Mouse (Mus musculus): Measurements from ENCODE around the gene Tspyl1. TPM values are rescaled to one million over a fixed set of nuclear protein-coding genes. Genes with fewer than 3 reads are reported as not detected.

Gene Tspyl1
- polyA plus RNA-seq, 1 experiment: 2.7 TPM

GRCm38 (mm10) chr10:34317217-34317606, 35.2 kb downstream of the Tspyl1 start:
- H3K9me3 ChIP-seq (ENCODE audit: control insufficient read depth, low read length): no peaks in the 10 kb centered on the region
- TF ChIP-seq TAL1 (IDR thresholded peaks at IDR 0.05; ENCODE audit: low read length) (no peak), GATA1 (IDR thresholded peaks at IDR 0.05; ENCODE audit: low read length) (no peak)
- no peak overlapping the region for H3K4me3 ChIP-seq (replicated peaks)
- H3K27me3 ChIP-seq (ENCODE audit: control insufficient read depth): no peaks in the 10 kb centered on the region
- peaks cover 3% of the 10 kb centered on the region; the same call in 1 of the 2 replicates for H3K4me1 ChIP-seq (ENCODE audit: control insufficient read depth)
- H3K36me3 ChIP-seq (ENCODE audit: control insufficient read depth): peaks cover 2% of the 10 kb centered on the region; the same call in 1 of the 2 replicates

GRCm38 (mm10) chr10:34320809-34321208, 38.8 kb downstream of the Tspyl1 start:
- TF ChIP-seq GATA1 (IDR thresholded peaks at IDR 0.05; ENCODE audit: low read length): no peak
- no peak for TF ChIP-seq TAL1 (IDR thresholded peaks at IDR 0.05; ENCODE audit: low read length)
- no peaks in the 10 kb centered on the region for H3K9me3 ChIP-seq (ENCODE audit: control insufficient read depth, low read length)
- no peaks in the 10 kb centered on the region for H3K27me3 ChIP-seq (ENCODE audit: control insufficient read depth)
- no peak overlapping the region for H3K4me3 ChIP-seq (replicated peaks)
- H3K36me3 ChIP-seq (ENCODE audit: control insufficient read depth): no peaks in the 10 kb centered on the region; the same call in 1 of the 2 replicates
- H3K4me1 ChIP-seq (ENCODE audit: control insufficient read depth): peaks cover 3% of the 10 kb centered on the region; the same call in 1 of the 2 replicates

GRCm38 (mm10) chr10:34326701-34327100, 44.7 kb downstream of the Tspyl1 start:
- TF ChIP-seq GATA1 (IDR thresholded peaks at IDR 0.05; ENCODE audit: low read length): no peak
- no peak for TF ChIP-seq TAL1 (IDR thresholded peaks at IDR 0.05; ENCODE audit: low read length)

GRCm38 (mm10) chr10:34327144-34327543, 45.2 kb downstream of the Tspyl1 start:
- Histone ChIP-seq H3K27me3 (ENCODE audit: control insufficient read depth) (no peaks in the 10 kb centered on the region), H3K9me3 (ENCODE audit: control insufficient read depth, low read length) (no peaks in the 10 kb centered on the region)
- TF ChIP-seq GATA1 (IDR thresholded peaks at IDR 0.05; ENCODE audit: low read length): no peak
- TF ChIP-seq TAL1 (IDR thresholded peaks at IDR 0.05; ENCODE audit: low read length): no peak

More at GRCm38 (mm10) chr10:34326701-34327100, 44.7 kb downstream of the Tspyl1 start:
- no peak overlapping the region for H3K4me3 ChIP-seq (replicated peaks)
- no peaks in the 10 kb centered on the region; the same call in 1 of the 2 replicates for H3K36me3 ChIP-seq (ENCODE audit: control insufficient read depth)
- H3K27me3 ChIP-seq (ENCODE audit: control insufficient read depth): no peaks in the 10 kb centered on the region
- no peaks in the 10 kb centered on the region for H3K9me3 ChIP-seq (ENCODE audit: control insufficient read depth, low read length)
- H3K4me1 ChIP-seq (ENCODE audit: control insufficient read depth): no peaks in the 10 kb centered on the region

GRCm38 (mm10) chr10:34328310-34328709, 46.3 kb downstream of the Tspyl1 start:
- Histone ChIP-seq H3K36me3 (ENCODE audit: control insufficient read depth) (no peaks in the 10 kb centered on the region), H3K27me3 (ENCODE audit: control insufficient read depth) (no peaks in the 10 kb centered on the region), H3K9me3 (ENCODE audit: control insufficient read depth, low read length) (no peaks in the 10 kb centered on the region), H3K4me1 (ENCODE audit: control insufficient read depth) (no peaks in the 10 kb centered on the region), H3K4me3 (replicated peaks) (no peak overlapping the region)
- TF ChIP-seq TAL1 (IDR thresholded peaks at IDR 0.05; ENCODE audit: low read length) (no peak), GATA1 (IDR thresholded peaks at IDR 0.05; ENCODE audit: low read length) (no peak)

More at GRCm38 (mm10) chr10:34327144-34327543, 45.2 kb downstream of the Tspyl1 start:
- Histone ChIP-seq H3K36me3 (ENCODE audit: control insufficient read depth) (no peaks in the 10 kb centered on the region), H3K4me3 (replicated peaks) (no peak overlapping the region), H3K4me1 (ENCODE audit: control insufficient read depth) (no peaks in the 10 kb centered on the region)

Other genes starting within 250 kb of the Tspyl1 start
- not detected in 2 replicates for gene Trappc3l, start 244.6 kb upstream of the Tspyl1 start, polyA plus RNA-seq (2012)
- gene Calhm4, start 237.9 kb upstream of the Tspyl1 start, polyA plus RNA-seq (2012): not detected in 2 replicates
- not detected in 2 replicates for gene Calhm5, start 185.7 kb upstream of the Tspyl1 start, polyA plus RNA-seq (2012)
- gene Calhm6, start 154.2 kb upstream of the Tspyl1 start, polyA plus RNA-seq (2012): 0.05 TPM in 1 of 2 replicates, not detected in the other
- 0.02 TPM in 1 of 2 replicates, not detected in the other for gene Dse, start 74.5 kb upstream of the Tspyl1 start, polyA plus RNA-seq (2012)
- 0.03 TPM in 1 of 2 replicates, not detected in the other for gene Tspyl4, start 15.3 kb downstream of the Tspyl1 start, polyA plus RNA-seq (2012)
- gene Col10a1, start 107.8 kb downstream of the Tspyl1 start, polyA plus RNA-seq (2012): not detected in 2 replicates
- gene Nt5dc1, start 136.4 kb downstream of the Tspyl1 start, polyA plus RNA-seq (2012): 0.14 and 0.17 TPM in 2 replicates
- not detected in 2 replicates for gene Frk, start 201.2 kb downstream of the Tspyl1 start, polyA plus RNA-seq (2012)